Mouse (Mus musculus) thymus, postnatal 14 days (tissue): ENCODE data around the gene Hnrnpc.
"Not testable (repeated sequence)": the region's sequence is repeated elsewhere in the genome, so short reads cannot be mapped to it uniquely, and the experiment has no call there.

Experiments used
- DNase-seq: peaks from one replicate; pipeline ENCODE4 v3.0.0; 2021

Gene Hnrnpc

GRCm38 (mm10) chr14:52101285-52102157 is 2.3 kb downstream of the Hnrnpc start:
- no peak for DNase-seq

GRCm38 (mm10) chr14:52100170-52100960 is 3.5 kb downstream of the Hnrnpc start:
- DNase-seq, result no peak

- no peak for DNase-seq
Measured at GRCm38 (mm10) chr14:52099563-52099962, 4.3 kb downstream of the Hnrnpc start.

GRCm38 (mm10) chr14:52098387-52098786 is 5.4 kb downstream of the Hnrnpc start:
- DNase-seq, result not testable (repeated sequence)

- not testable (repeated sequence) for DNase-seq
Measured at GRCm38 (mm10) chr14:52097191-52097590, 6.6 kb downstream of the Hnrnpc start.

GRCm38 (mm10) chr14:52094533-52094932 is 9.3 kb downstream of the Hnrnpc start:
- DNase-seq, result no peak

GRCm38 (mm10) chr14:52083083-52083482 is 20.7 kb downstream of the Hnrnpc start:
- no peak for DNase-seq

- DNase-seq, result no peak
Measured at GRCm38 (mm10) chr14:52071599-52072137, 32.2 kb downstream of the Hnrnpc start.

GRCm38 (mm10) chr14:52066135-52066534 is 37.7 kb downstream of the Hnrnpc start:
- no peak for DNase-seq

- DNase-seq, result no peak
Measured at GRCm38 (mm10) chr14:52061798-52062197, 42.0 kb downstream of the Hnrnpc start.

- no peak for DNase-seq
Measured at GRCm38 (mm10) chr14:52060800-52061199, 43.0 kb downstream of the Hnrnpc start.

- DNase-seq, result no peak
Measured at GRCm38 (mm10) chr14:52059982-52060381, 43.8 kb downstream of the Hnrnpc start.

GRCm38 (mm10) chr14:52052720-52053119 is 51.1 kb downstream of the Hnrnpc start:
- not testable (repeated sequence) for DNase-seq

GRCm38 (mm10) chr14:52045966-52046565 is 57.8 kb downstream of the Hnrnpc start:
- DNase-seq, result no peak

GRCm38 (mm10) chr14:52044901-52045678 is 58.7 kb downstream of the Hnrnpc start:
- DNase-seq, result peak; percentile 68

GRCm38 (mm10) chr14:52043446-52043845 is 60.4 kb downstream of the Hnrnpc start:
- no peak for DNase-seq

- DNase-seq, result not testable (repeated sequence)
Measured at GRCm38 (mm10) chr14:52042359-52042758, 61.5 kb downstream of the Hnrnpc start, which contains the start of gene Olfr221. Gene Olfr221 (minus strand): TSS chr14:52042459.

- no peak for DNase-seq
Measured at GRCm38 (mm10) chr14:52039332-52039731, 64.5 kb downstream of the Hnrnpc start.

- no peak for DNase-seq
Measured at GRCm38 (mm10) chr14:52035926-52036325, 67.9 kb downstream of the Hnrnpc start.

- DNase-seq, result no peak
Measured at GRCm38 (mm10) chr14:52026342-52026741, 77.5 kb downstream of the Hnrnpc start.

GRCm38 (mm10) chr14:52024133-52024532 is 79.7 kb downstream of the Hnrnpc start:
- no peak for DNase-seq
